Mouse (Mus musculus) heart, postnatal 36 days (tissue): ENCODE measurements at regions not wholly inside any gene's neighbourhood (a gene's known extent, or its start where the extent isn't known, plus 50 kb on each side); places are given as distances from the start of the nearest gene placed in this dataset.

Experiments
- DNase-seq, 2 experiments: peaks; one replicate each; pipeline ENCODE4 v3.0.0; 2021 to 2022
- intact Hi-C: fragments of 180-260 bp; cut with DNase I; formaldehyde crosslinking; loops from one replicate; pipeline ENCODE4 v1.15.1; 2025

GRCm38 (mm10) chr10:9012829-9013548 is 127.1 kb upstream of the Sash1 start:
- DNase-seq = peak; percentile 67 to 78
- intact Hi-C loops = loop anchor here (2.0 kb wide), 2 partner anchors 664 to 742 kb away; no protein-coding TSS in a partner anchor

GRCm38 (mm10) chr10:9011906-9012305 is 126.0 kb upstream of the Sash1 start:
- intact Hi-C loops = loop anchor here (2.0 kb wide), 2 partner anchors 665 to 743 kb away; no protein-coding TSS in a partner anchor
- DNase-seq = no peak

- DNase-seq = no peak
- intact Hi-C loops = no loop called here
Measured at GRCm38 (mm10) chr10:9010191-9010590, 124.3 kb upstream of the Sash1 start.

- no peak for DNase-seq
- intact Hi-C loops = no loop called here
Measured at GRCm38 (mm10) chr10:9005140-9005909, 119.5 kb upstream of the Sash1 start.

GRCm38 (mm10) chr10:9002261-9002660 is 116.4 kb upstream of the Sash1 start:
- intact Hi-C loops = no loop called here
- no peak for DNase-seq

GRCm38 (mm10) chr10:8998758-8999398 is 113.0 kb upstream of the Sash1 start:
- intact Hi-C loops = no loop called here
- DNase-seq = peak; percentile 7 to 22

GRCm38 (mm10) chr10:8998356-8998755 is 112.5 kb upstream of the Sash1 start:
- intact Hi-C loops = no loop called here
- peak in 1 of 2 experiments; percentile 7 for DNase-seq

GRCm38 (mm10) chr10:8995097-8995496 is 109.2 kb upstream of the Sash1 start:
- intact Hi-C loops = no loop called here
- DNase-seq = no peak

- no peak for DNase-seq
- intact Hi-C loops = no loop called here
Measured at GRCm38 (mm10) chr10:8986339-8986738, 100.5 kb upstream of the Sash1 start.

GRCm38 (mm10) chr10:8983347-8983746 is 97.5 kb upstream of the Sash1 start:
- no peak for DNase-seq
- intact Hi-C loops = no loop called here

- no peak for DNase-seq
- intact Hi-C loops = no loop called here
Measured at GRCm38 (mm10) chr10:8980568-8980967, 94.7 kb upstream of the Sash1 start.

- intact Hi-C loops = no loop called here
- no peak for DNase-seq
Measured at GRCm38 (mm10) chr10:8978595-8978994, 92.7 kb upstream of the Sash1 start.

GRCm38 (mm10) chr10:8973934-8974333 is 88.1 kb upstream of the Sash1 start:
- no peak for DNase-seq

GRCm38 (mm10) chr10:8972789-8973551 is 87.1 kb upstream of the Sash1 start:
- DNase-seq = no peak
- intact Hi-C loops = loop anchor here (1.0 to 5.0 kb wide), 2 partner anchors 231 to 286 kb away; no protein-coding TSS in a partner anchor

More at GRCm38 (mm10) chr10:8973934-8974333, 88.1 kb upstream of the Sash1 start:
- intact Hi-C loops = loop anchor here (1.0 to 5.0 kb wide), 3 partner anchors 183 to 287 kb away; no protein-coding TSS in a partner anchor

- intact Hi-C loops = loop anchor here (5.0 kb wide), 1 partner anchor 284 kb away; no protein-coding TSS in a partner anchor
- no peak for DNase-seq
Measured at GRCm38 (mm10) chr10:8970807-8971206, 84.9 kb upstream of the Sash1 start.

- intact Hi-C loops = no loop called here
Measured at GRCm38 (mm10) chr10:8969586-8969985, 83.7 kb upstream of the Sash1 start.

GRCm38 (mm10) chr10:8969016-8969415 is 83.1 kb upstream of the Sash1 start:
- intact Hi-C loops = no loop called here
- DNase-seq = no peak

More at GRCm38 (mm10) chr10:8969586-8969985, 83.7 kb upstream of the Sash1 start:
- DNase-seq = no peak

- intact Hi-C loops = no loop called here
- peak; percentile 48 to 52 for DNase-seq
Measured at GRCm38 (mm10) chr10:8968276-8968923, 82.5 kb upstream of the Sash1 start.

- intact Hi-C loops = no loop called here
- DNase-seq = no peak
Measured at GRCm38 (mm10) chr10:8962921-8963320, 77.1 kb upstream of the Sash1 start.
